Mouse (Mus musculus): ENCODE data around the gene Tmsb10.

- no peak for TF ChIP-seq EP300 (IDR thresholded peaks at IDR 0.05)
- TF ChIP-seq CTCF (IDR thresholded peaks at IDR 0.05), result no peak
These were observed 32.5 kb downstream of the Tmsb10 start for GRCm38 (mm10) chr6:72926031-72926430.

Data from lung, postnatal 0 days (tissue).